Mouse (Mus musculus) heart, postnatal 4 days (tissue): Measurements from ENCODE around the gene Birc6. TPM values are rescaled to one million over a fixed set of nuclear protein-coding genes. Genes with fewer than 3 reads are reported as not detected.
"Not testable (repeated sequence)": the region's sequence is repeated elsewhere in the genome, so short reads cannot be mapped to it uniquely, and the experiment has no call there.

ENCODE experiments used
- DNase-seq: peaks from one replicate; pipeline ENCODE4 v3.0.0; 2021
- total RNA-seq, 2 experiments: library from RNA; stranded (reverse); gene quantifications; 2 replicates each; pipeline ENCODE4 v1.2.3; 2021

Birc6 gene
- total RNA-seq, 2 experiments from 2014 or later = 110 to 119 TPM

GRCm38 (mm10) chr17:74564151-74564550 lies 36.1 kb downstream of the Birc6 start:
- DNase-seq = no peak

GRCm38 (mm10) chr17:74569219-74569618 lies 41.1 kb downstream of the Birc6 start:
- DNase-seq = no peak

- DNase-seq = no peak
These were observed 42.5 kb downstream of the Birc6 start for GRCm38 (mm10) chr17:74570585-74570984.

GRCm38 (mm10) chr17:74577173-74577572 lies 49.1 kb downstream of the Birc6 start:
- no peak for DNase-seq

- DNase-seq = no peak
These were observed 51.5 kb downstream of the Birc6 start for GRCm38 (mm10) chr17:74579586-74579985.

- DNase-seq = no peak
These were observed 52.6 kb downstream of the Birc6 start for GRCm38 (mm10) chr17:74580738-74581137.

GRCm38 (mm10) chr17:74586768-74587167 lies 58.7 kb downstream of the Birc6 start:
- no peak for DNase-seq

- DNase-seq = no peak
These were observed 70.8 kb downstream of the Birc6 start for GRCm38 (mm10) chr17:74598908-74599307.

- DNase-seq = no peak
These were observed 71.3 kb downstream of the Birc6 start for GRCm38 (mm10) chr17:74599396-74599795.

- DNase-seq = no peak
These were observed 73.1 kb downstream of the Birc6 start for GRCm38 (mm10) chr17:74601201-74601600.

- no peak for DNase-seq
These were observed 102.7 kb downstream of the Birc6 start for GRCm38 (mm10) chr17:74630798-74631197.

- DNase-seq = no peak
These were observed 114.3 kb downstream of the Birc6 start for GRCm38 (mm10) chr17:74642445-74642844.

- DNase-seq = no peak
These were observed 130.3 kb downstream of the Birc6 start for GRCm38 (mm10) chr17:74658362-74658761.

- DNase-seq = no peak
These were observed 139.9 kb downstream of the Birc6 start for GRCm38 (mm10) chr17:74668010-74668409.

- DNase-seq = no peak
These were observed 141.9 kb downstream of the Birc6 start for GRCm38 (mm10) chr17:74670031-74670430.

GRCm38 (mm10) chr17:74672446-74672845 lies 144.4 kb downstream of the Birc6 start:
- no peak for DNase-seq

- peak; percentile 45 for DNase-seq
These were observed 145.2 kb downstream of the Birc6 start for GRCm38 (mm10) chr17:74673251-74673650.

- DNase-seq = no peak
These were observed 150.0 kb downstream of the Birc6 start for GRCm38 (mm10) chr17:74678061-74678460.

GRCm38 (mm10) chr17:74684927-74685326 lies 156.8 kb downstream of the Birc6 start:
- DNase-seq = no peak

GRCm38 (mm10) chr17:74688555-74688954 lies 160.5 kb downstream of the Birc6 start:
- DNase-seq = no peak

GRCm38 (mm10) chr17:74689406-74689805 lies 161.3 kb downstream of the Birc6 start:
- DNase-seq = no peak

GRCm38 (mm10) chr17:74701661-74702060 lies 173.6 kb downstream of the Birc6 start:
- not testable (repeated sequence) for DNase-seq

- DNase-seq = no peak
These were observed 177.4 kb downstream of the Birc6 start for GRCm38 (mm10) chr17:74705480-74705879.

GRCm38 (mm10) chr17:74706593-74706992 lies 178.5 kb downstream of the Birc6 start:
- no peak for DNase-seq

GRCm38 (mm10) chr17:74707637-74708152 lies 179.6 kb downstream of the Birc6 start:
- DNase-seq = no peak
